Mouse (Mus musculus): ENCODE results near the gene Ltb. TPM values are rescaled to one million over a fixed set of nuclear protein-coding genes. Genes with fewer than 3 reads are reported as not detected.

Ltb gene
- polyA plus RNA-seq, 1 experiment from 2014 or later = 1.2 TPM

- under 1% methylated on average over 18 of the region's 18 CpGs for WGBS (ENCODE audit: insufficient replicate concordance)
- Histone ChIP-seq H3K27me3 (replicated peaks) (no peaks in the 10 kb centered on the region), H3K27ac (peak overlapping the region; percentile 70), H3K4me2 (peak overlapping the region; percentile 85), H3K4me3 (peak overlapping the region; percentile 63), H3K9ac (peak overlapping the region; percentile 55), H3K4me1 (peaks cover 33% of the 10 kb centered on the region), H3K36me3 (no peaks in the 10 kb centered on the region), H3K9me3 (replicated peaks) (no peaks in the 10 kb centered on the region)
- peak; percentile 54 for ATAC-seq
Observed at GRCm38 (mm10) chr17:35185639-35186611, 8.3 kb upstream of the Ltb start.

GRCm38 (mm10) chr17:35186681-35187080 lies 7.6 kb upstream of the Ltb start:
- Histone ChIP-seq H3K4me3 (peak overlapping the region; percentile 63), H3K27me3 (replicated peaks) (no peaks in the 10 kb centered on the region), H3K4me2 (peak overlapping the region; percentile 85), H3K36me3 (no peaks in the 10 kb centered on the region), H3K27ac (peak overlapping the region; percentile 70), H3K9ac (no peak overlapping the region; the same call in 1 of the 2 replicates), H3K4me1 (peaks cover 33% of the 10 kb centered on the region), H3K9me3 (replicated peaks) (no peaks in the 10 kb centered on the region)
- ATAC-seq = no peak
- WGBS (ENCODE audit: insufficient replicate concordance) = 0% methylated on average over 4 of the region's 4 CpGs

- H3K27ac ChIP-seq = peak overlapping the region; percentile 72; the same call in 1 of the 2 replicates
- H3K4me1 ChIP-seq = peaks cover 33% of the 10 kb centered on the region
- ATAC-seq = no peak
- H3K4me2 ChIP-seq = peak overlapping the region; percentile 85; the same call in 1 of the 2 replicates
- no peak overlapping the region; the same call in 1 of the 2 replicates for H3K4me3 ChIP-seq
- no peaks in the 10 kb centered on the region for H3K27me3 ChIP-seq (replicated peaks)
- no peaks in the 10 kb centered on the region for H3K36me3 ChIP-seq
- H3K9me3 ChIP-seq (replicated peaks) = no peaks in the 10 kb centered on the region
- 0 out of 2 replicates have a peak overlapping the region, but pooled peaks have one; percentile 15 for H3K9ac ChIP-seq
- 56% methylated on average over 4 of the region's 4 CpGs for WGBS (ENCODE audit: insufficient replicate concordance)
Observed at GRCm38 (mm10) chr17:35187345-35187744, 6.9 kb upstream of the Ltb start.

GRCm38 (mm10) chr17:35187959-35188610 lies 6.2 kb upstream of the Ltb start, which contains the start of gene Lst1:
Lst1 (minus strand) TSS chr17:35188439.
- Histone ChIP-seq H3K4me1 (peaks cover 33% of the 10 kb centered on the region), H3K27me3 (replicated peaks) (no peaks in the 10 kb centered on the region), H3K36me3 (no peaks in the 10 kb centered on the region), H3K4me2 (peak within 1 kb of the TSS; percentile 85), H3K4me3 (peak within 1 kb of the TSS; percentile 6; the same call in 1 of the 2 replicates), H3K27ac (peak within 1 kb of the TSS; percentile 72), H3K9me3 (replicated peaks) (no peaks in the 10 kb centered on the region), H3K9ac (peak within 1 kb of the TSS; percentile 15; the same call in 1 of the 2 replicates)
- WGBS (ENCODE audit: insufficient replicate concordance) = 41% methylated on average over 7 of the region's 7 CpGs
- no peak for ATAC-seq

- H3K4me2 ChIP-seq = peak overlapping the region; percentile 40
Observed at GRCm38 (mm10) chr17:35189186-35189585, 5.1 kb upstream of the Ltb start.

GRCm38 (mm10) chr17:35190096-35190495 lies 4.1 kb upstream of the Ltb start:
- peak overlapping the region; percentile 40; the same call in 1 of the 2 replicates for H3K4me2 ChIP-seq
- no peak overlapping the region for H3K4me3 ChIP-seq
- ATAC-seq = no peak
- no peaks in the 10 kb centered on the region for H3K9me3 ChIP-seq (replicated peaks)
- no peaks in the 10 kb centered on the region for H3K36me3 ChIP-seq
- 18% methylated on average over 4 of the region's 4 CpGs for WGBS (ENCODE audit: insufficient replicate concordance)
- peaks cover 48% of the 10 kb centered on the region for H3K4me1 ChIP-seq
- peaks cover 18% of the 10 kb centered on the region for H3K27me3 ChIP-seq (replicated peaks)
- H3K9ac ChIP-seq = no peak overlapping the region
- peak overlapping the region; percentile 72 for H3K27ac ChIP-seq

More at GRCm38 (mm10) chr17:35189186-35189585, 5.1 kb upstream of the Ltb start:
- H3K9ac ChIP-seq = no peak overlapping the region; the same call in 1 of the 2 replicates
- H3K36me3 ChIP-seq = no peaks in the 10 kb centered on the region
- no peaks in the 10 kb centered on the region for H3K9me3 ChIP-seq (replicated peaks)
- H3K4me3 ChIP-seq = no peak overlapping the region
- H3K27ac ChIP-seq = peak overlapping the region; percentile 72
- WGBS (ENCODE audit: insufficient replicate concordance) = 6% methylated on average over 1 of the region's 1 CpGs
- ATAC-seq = no peak
- peaks cover 39% of the 10 kb centered on the region for H3K4me1 ChIP-seq
- H3K27me3 ChIP-seq (replicated peaks) = peaks cover 9% of the 10 kb centered on the region

- WGBS (ENCODE audit: insufficient replicate concordance) = 49% methylated on average over 2 of the region's 2 CpGs
- no peak overlapping the region for H3K4me3 ChIP-seq
- peaks cover 50% of the 10 kb centered on the region for H3K4me1 ChIP-seq
- H3K9ac ChIP-seq = no peak overlapping the region
- no peak for ATAC-seq
- no peaks in the 10 kb centered on the region for H3K9me3 ChIP-seq (replicated peaks)
- H3K36me3 ChIP-seq = no peaks in the 10 kb centered on the region
- H3K4me2 ChIP-seq = no peak overlapping the region
- peaks cover 35% of the 10 kb centered on the region for H3K27me3 ChIP-seq (replicated peaks)
- no peak overlapping the region for H3K27ac ChIP-seq
Observed at GRCm38 (mm10) chr17:35191723-35192122, 2.5 kb upstream of the Ltb start.

GRCm38 (mm10) chr17:35192924-35193323 lies 1.3 kb upstream of the Ltb start:
- H3K27me3 ChIP-seq (replicated peaks) = peaks cover 43% of the 10 kb centered on the region
- no peak overlapping the region for H3K9ac ChIP-seq
- no peak overlapping the region for H3K4me2 ChIP-seq
- 55% methylated on average over 5 of the region's 5 CpGs for WGBS (ENCODE audit: insufficient replicate concordance)
- no peak overlapping the region for H3K27ac ChIP-seq
- no peaks in the 10 kb centered on the region for H3K9me3 ChIP-seq (replicated peaks)
- peaks cover 52% of the 10 kb centered on the region for H3K4me1 ChIP-seq
- H3K36me3 ChIP-seq = no peaks in the 10 kb centered on the region
- H3K4me3 ChIP-seq = no peak overlapping the region
- no peak for ATAC-seq

GRCm38 (mm10) chr17:35194844-35195630 lies 798 bp downstream of the Ltb start:
- no peaks in the 10 kb centered on the region for H3K9me3 ChIP-seq (replicated peaks)
- ATAC-seq = peak; percentile 9; the same call in 1 of the 2 replicates
- H3K9ac ChIP-seq = peak overlapping the region; percentile 52; the same call in 1 of the 2 replicates
- H3K4me3 ChIP-seq = peak overlapping the region; percentile 54
- no peak overlapping the region for H3K27ac ChIP-seq
- H3K4me2 ChIP-seq = peak overlapping the region; percentile 80
- peaks cover 41% of the 10 kb centered on the region for H3K4me1 ChIP-seq
- WGBS (ENCODE audit: insufficient replicate concordance) = 40% methylated on average over 19 of the region's 19 CpGs
- no peaks in the 10 kb centered on the region for H3K36me3 ChIP-seq
- H3K27me3 ChIP-seq (replicated peaks) = peaks cover 53% of the 10 kb centered on the region

- Histone ChIP-seq H3K9ac (peak overlapping the region; percentile 52), H3K27me3 (replicated peaks) (peaks cover 60% of the 10 kb centered on the region), H3K9me3 (replicated peaks) (no peaks in the 10 kb centered on the region), H3K4me3 (peak overlapping the region; percentile 54), H3K4me2 (peak overlapping the region; percentile 80), H3K36me3 (no peaks in the 10 kb centered on the region), H3K27ac (no peak overlapping the region), H3K4me1 (peaks cover 43% of the 10 kb centered on the region)
- under 1% methylated on average over 66 of the region's 66 CpGs for WGBS (ENCODE audit: insufficient replicate concordance)
- ATAC-seq = peak; percentile 76
Observed at GRCm38 (mm10) chr17:35195631-35196320, 1.5 kb downstream of the Ltb start.

GRCm38 (mm10) chr17:35196321-35196641 lies 2.0 kb downstream of the Ltb start:
- H3K4me3 ChIP-seq = peak overlapping the region; percentile 54
- H3K9ac ChIP-seq = peak overlapping the region; percentile 52; the same call in 1 of the 2 replicates
- no peaks in the 10 kb centered on the region for H3K36me3 ChIP-seq
- H3K4me2 ChIP-seq = peak overlapping the region; percentile 80
- no peaks in the 10 kb centered on the region for H3K9me3 ChIP-seq (replicated peaks)
- WGBS (ENCODE audit: insufficient replicate concordance) = 35% methylated on average over 9 of the region's 9 CpGs
- peaks cover 65% of the 10 kb centered on the region for H3K27me3 ChIP-seq (replicated peaks)
- peaks cover 47% of the 10 kb centered on the region for H3K4me1 ChIP-seq
- H3K27ac ChIP-seq = no peak overlapping the region
- ATAC-seq = no peak
